Mouse (Mus musculus): Measurements from ENCODE around the gene Gp9. TPM values are rescaled to one million over a fixed set of nuclear protein-coding genes. Genes with fewer than 3 reads are reported as not detected.

Gp9 gene
- polyA plus RNA-seq, 1 experiment = 0.50 TPM

DNA sequence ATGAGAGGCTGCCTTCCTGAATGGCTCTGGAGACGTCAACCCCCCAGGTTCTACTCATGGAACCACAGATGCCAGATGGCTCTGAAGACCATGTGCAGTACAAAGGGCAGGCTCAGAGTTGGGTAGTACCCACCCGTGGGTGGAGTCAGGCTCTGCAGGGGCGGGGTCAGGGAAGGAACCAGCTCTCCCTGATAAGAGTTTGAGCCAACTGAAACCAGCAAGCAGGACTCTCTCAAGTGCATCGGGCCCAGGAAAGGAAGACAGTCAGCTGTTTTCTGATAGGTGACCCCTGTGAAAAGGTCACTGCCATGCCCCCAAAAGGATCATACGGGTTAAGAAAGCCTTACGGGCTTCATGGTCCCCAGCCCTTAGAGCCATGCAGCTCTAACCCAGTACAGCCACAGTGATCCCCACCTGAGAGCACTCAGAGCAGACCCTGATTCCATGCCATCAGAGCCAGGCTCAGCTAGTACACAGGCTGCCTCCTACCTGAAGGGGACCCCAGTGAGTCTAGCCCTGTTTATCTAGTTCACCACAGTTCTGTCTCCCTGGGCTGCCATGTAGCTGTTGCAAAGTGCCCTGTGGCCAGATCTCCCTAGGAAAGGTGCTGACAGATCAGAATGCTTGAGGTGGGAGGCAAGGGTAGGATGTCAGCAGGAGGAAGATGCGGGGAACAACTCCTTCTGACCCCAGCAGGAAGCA is 13.1 kb downstream of the Gp9 start:
- TF ChIP-seq GATA1 (IDR thresholded peaks at IDR 0.05; ENCODE audit: low read length) = no peak

DNA sequence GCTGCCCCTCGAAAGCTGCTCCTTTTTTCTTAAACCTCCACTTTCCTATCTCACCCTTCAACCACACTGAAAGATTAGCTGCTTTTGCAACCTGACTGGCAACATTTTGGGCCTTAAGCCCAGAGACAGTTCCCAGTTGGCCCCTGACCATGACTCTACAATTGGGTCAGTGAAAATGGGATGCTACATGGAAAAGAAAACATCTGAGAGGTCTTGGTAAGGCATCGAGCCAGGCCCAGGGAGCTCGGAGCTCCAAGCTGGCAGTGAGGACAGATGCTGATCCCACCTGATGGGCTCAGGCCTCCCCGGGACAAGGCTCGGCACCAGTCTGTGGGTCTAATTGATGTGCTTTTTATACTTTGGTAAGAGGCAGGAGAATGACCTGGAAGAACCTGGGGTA is 14.0 kb downstream of the Gp9 start:
- TF ChIP-seq GATA1 (IDR thresholded peaks at IDR 0.05; ENCODE audit: low read length) = no peak

DNA sequence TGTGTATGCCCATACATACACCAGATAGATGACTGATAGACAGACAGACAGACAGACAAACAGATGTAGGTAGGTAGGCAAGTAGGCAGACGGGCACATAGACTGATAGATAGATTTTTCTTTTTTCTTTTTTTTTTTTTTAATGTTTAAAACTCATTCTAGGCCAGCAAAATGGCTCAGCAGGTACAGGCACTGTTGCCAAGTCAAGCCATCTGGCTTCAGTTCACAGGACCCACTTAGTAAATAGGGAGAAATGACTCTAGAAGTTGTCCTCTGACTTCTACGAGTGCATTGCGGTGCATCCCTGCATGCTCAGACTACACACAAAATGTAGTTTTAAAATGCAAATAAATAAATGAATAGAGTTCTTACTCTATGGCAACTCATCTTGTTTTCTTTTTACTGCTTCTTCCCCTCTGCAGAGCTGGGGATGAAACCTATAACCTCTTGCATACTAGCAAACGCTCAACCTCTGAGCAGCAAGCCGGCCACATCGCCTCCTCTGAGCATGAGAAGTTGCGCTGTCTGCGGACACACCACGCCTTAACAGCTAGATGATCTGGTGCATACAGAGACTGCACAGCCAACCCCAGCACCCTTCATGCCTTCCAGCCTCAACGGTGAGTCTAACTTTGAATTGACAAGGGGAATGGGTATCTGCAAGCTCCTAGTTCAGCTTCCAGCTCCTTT is 16.1 kb downstream of the Gp9 start:
- no peak for TF ChIP-seq GATA1 (IDR thresholded peaks at IDR 0.05; ENCODE audit: low read length)

DNA sequence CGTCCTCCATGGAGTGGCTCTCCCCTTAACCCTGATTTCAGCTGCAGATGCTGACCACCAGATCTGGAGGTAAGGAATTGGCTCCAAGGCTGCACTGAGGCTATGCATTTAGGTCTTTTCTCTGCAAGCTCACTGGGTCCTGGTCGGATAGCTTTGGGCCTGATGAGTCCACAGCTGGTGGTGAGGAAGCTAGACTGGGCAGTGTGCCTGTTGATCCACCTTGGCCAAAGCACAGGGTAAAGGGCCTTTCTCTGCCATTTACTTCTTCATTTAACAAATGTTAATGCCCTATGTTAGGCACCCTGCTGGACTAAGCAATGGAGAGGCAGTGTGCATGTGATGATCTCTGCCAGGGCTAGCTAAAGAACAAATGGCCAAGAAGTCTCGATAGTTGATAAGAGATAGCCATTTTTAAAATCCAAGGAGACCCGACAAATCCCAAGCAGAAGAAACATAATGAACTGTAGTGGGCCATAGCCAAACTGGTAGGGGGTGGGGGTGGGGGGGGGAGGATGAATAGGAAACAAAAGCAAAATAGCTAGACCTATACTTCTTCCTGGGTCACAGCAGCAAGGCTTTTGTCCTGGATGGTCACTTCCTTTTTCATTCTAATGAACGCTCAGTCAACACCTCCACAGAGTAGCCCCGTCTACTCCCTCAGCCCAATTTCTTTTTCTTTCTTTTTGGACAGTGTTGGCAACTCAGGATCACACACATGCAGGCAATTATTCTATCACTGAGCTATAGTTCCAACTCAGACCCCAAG is 17.7 kb downstream of the Gp9 start:
- TF ChIP-seq GATA1 (IDR thresholded peaks at IDR 0.05; ENCODE audit: low read length) = no peak

DNA sequence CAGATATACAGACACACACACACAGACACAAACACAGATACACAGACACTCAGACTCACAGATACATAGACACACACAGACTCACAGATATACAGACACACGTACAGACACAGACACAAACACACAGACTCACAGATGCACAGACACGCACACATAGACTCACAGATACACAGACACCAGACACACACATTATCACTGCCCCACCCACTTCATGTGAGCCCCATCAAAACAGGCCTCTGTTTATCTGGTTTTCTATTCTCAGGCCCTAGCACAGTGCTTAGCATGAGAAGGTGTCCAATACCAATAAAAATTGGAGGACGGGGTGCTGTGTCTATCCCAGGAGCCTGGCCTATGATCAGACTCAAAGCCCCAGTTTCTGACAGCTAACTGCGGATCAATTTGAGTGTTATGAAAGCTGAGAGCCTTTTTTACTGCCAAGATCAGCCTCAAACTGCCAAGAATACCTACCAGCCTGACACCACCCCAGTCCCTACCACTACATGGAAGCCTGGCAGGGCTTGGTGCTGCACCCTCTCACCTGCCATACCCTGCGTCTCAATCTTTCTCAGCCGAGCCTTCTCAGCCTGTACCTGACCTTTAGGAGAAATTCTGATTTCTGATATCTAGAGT is 18.5 kb downstream of the Gp9 start:
- TF ChIP-seq GATA1 (IDR thresholded peaks at IDR 0.05; ENCODE audit: low read length) = no peak

DNA sequence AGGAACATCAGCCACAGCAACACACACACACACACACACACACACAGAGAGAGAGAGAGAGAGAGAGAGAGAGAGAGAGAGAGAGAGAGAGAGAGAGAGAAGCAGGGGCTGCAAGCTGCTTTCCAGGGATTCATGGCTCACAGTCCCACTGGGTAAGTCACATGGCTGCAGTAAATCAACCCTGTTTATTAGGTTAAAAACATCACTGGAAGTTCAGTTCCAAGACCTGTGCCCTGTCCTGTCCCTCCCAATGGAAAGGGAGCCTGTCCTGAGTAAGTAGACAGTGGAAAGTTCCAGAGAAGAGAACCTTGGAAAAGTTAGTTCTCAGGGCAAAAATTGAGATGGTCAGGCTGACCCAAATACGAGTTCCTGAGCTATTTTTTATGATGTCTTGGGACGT is 19.4 kb downstream of the Gp9 start:
- TF ChIP-seq GATA1 (IDR thresholded peaks at IDR 0.05; ENCODE audit: low read length) = no peak

DNA sequence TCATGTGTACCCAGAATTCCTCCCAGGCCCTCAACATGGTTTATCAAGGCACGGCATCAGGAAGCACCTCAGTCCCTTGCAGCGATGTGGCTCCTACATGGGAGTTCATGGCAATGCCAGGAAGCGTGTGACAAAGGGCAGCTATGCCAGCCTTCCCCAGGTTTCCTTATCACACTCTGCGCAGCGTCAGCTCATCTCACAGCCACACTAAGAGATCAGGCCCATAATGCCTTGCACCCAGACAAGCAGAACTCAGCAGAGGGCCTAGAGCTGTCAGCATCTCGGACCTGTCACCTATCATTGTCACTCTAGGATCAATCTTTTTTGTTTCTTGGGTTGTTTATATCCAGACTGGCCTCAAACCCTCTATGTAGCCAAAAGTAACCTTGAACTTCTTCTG is 21.7 kb downstream of the Gp9 start:
- no peak for TF ChIP-seq GATA1 (IDR thresholded peaks at IDR 0.05; ENCODE audit: low read length)

GRCm38 (mm10) chr6:87802462-87802861 is 24.6 kb downstream of the Gp9 start:
- no peak for TF ChIP-seq GATA1 (IDR thresholded peaks at IDR 0.05; ENCODE audit: low read length)

- TF ChIP-seq GATA1 (IDR thresholded peaks at IDR 0.05; ENCODE audit: low read length) = no peak
These were observed 26.2 kb downstream of the Gp9 start for GRCm38 (mm10) chr6:87804036-87804435.

DNA sequence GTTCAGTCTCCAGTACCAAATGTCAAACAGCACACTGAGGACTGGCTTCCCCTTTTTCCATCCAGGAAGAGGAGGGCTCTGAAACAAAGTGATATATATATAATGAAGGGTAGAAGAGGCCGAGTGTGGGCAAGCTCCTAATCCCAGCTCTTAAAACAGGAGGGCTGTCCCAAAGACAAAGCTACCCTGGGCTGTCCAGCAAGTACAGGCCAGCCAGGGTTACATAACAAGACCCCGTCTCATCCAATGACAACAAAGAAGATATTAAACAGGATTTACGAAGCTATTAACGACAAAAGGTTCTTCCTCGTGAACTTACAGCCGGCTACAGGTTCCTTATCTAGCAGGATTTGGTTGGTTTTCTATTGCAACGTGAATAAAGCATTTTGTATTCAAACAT is 27.0 kb downstream of the Gp9 start:
- no peak for TF ChIP-seq GATA1 (IDR thresholded peaks at IDR 0.05; ENCODE audit: low read length)

GRCm38 (mm10) chr6:87805448-87805847 is 27.6 kb downstream of the Gp9 start:
- TF ChIP-seq GATA1 (IDR thresholded peaks at IDR 0.05; ENCODE audit: low read length) = no peak

DNA sequence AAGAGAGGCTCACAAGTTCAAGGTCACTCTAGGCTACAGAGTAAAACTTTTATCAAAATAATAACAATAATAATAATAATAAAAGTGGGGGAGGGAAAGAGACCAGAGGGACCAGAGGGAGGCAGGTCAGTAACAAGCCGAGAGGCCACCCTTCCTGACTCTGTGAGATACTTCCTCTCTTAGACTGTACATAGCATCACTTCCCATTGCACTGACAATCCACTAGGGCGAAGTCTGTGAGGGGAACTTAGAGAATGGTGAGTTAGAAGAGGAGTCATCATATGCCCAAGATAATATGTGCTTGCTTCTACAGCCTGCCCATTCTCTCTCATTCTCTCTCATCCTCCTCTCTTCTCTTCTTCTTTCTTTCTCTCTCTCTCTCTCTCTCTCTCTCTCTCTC is 28.2 kb downstream of the Gp9 start:
- TF ChIP-seq GATA1 (IDR thresholded peaks at IDR 0.05; ENCODE audit: low read length) = no peak

- no peak for TF ChIP-seq GATA1 (IDR thresholded peaks at IDR 0.05; ENCODE audit: low read length)
These were observed 29.0 kb downstream of the Gp9 start for GRCm38 (mm10) chr6:87806857-87807256.

- no peak for TF ChIP-seq GATA1 (IDR thresholded peaks at IDR 0.05; ENCODE audit: low read length)
These were observed 30.0 kb downstream of the Gp9 start for GRCm38 (mm10) chr6:87807735-87808440.

GRCm38 (mm10) chr6:87808521-87808920 is 30.6 kb downstream of the Gp9 start:
- TF ChIP-seq GATA1 (IDR thresholded peaks at IDR 0.05; ENCODE audit: low read length) = no peak
